Mouse (Mus musculus): ENCODE data around the gene Crygs. TPM values are rescaled to one million over a fixed set of nuclear protein-coding genes. Genes with fewer than 3 reads are reported as not detected.
"Not testable (repeated sequence)": the region's sequence is repeated elsewhere in the genome, so short reads cannot be mapped to it uniquely, and the experiment has no call there.

The Crygs gene
- polyA plus RNA-seq, 1 experiment: not detected

DNA sequence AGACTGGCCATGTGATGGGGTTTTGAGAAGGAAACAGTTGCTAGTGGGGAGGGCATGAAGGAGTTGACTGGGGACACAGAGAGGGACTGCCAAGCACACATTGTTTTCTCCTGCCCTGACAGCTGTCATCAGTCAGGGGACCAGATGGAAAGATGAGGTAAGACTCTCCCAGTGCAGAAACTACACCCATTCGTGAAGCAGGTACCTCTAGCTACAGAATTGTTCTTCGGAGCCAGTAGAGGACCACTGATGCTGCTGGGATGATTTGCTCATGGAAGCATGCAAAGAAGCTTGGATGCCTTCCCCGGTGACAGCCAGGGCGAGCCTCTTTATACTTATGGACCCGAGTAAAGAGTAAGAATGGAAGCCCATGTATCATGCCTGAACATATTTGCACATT lies 13.9 kb downstream of the Crygs start:
- no peak for TF ChIP-seq POLR2A (IDR thresholded peaks at IDR 0.05; ENCODE audit: control insufficient read depth, extremely low read depth, insufficient read depth, low read length, poor library complexity)
- TF ChIP-seq CTCF (IDR thresholded peaks at IDR 0.05; ENCODE audit: borderline replicate concordance, control insufficient read depth, extremely low read depth, insufficient read depth, low read length, poor library complexity): no peak
- no peaks in the 10 kb centered on the region for H3K36me3 ChIP-seq (ENCODE audit: control insufficient read depth, insufficient read depth, low read length)
- DNase-seq: no peak
- no peaks in the 10 kb centered on the region for H3K27me3 ChIP-seq (ENCODE audit: control insufficient read depth, insufficient read depth, low read length)
- 85% methylated on average over 5 of the region's 5 CpGs for WGBS
- no peaks in the 10 kb centered on the region for H3K4me1 ChIP-seq (replicated peaks; ENCODE audit: control insufficient read depth, insufficient read depth, low read length)
- no peak overlapping the region for H3K4me3 ChIP-seq (ENCODE audit: control insufficient read depth, insufficient read depth, low read length)
- H3K27ac ChIP-seq (ENCODE audit: control insufficient read depth, insufficient read depth, low read length): no peak overlapping the region

DNA sequence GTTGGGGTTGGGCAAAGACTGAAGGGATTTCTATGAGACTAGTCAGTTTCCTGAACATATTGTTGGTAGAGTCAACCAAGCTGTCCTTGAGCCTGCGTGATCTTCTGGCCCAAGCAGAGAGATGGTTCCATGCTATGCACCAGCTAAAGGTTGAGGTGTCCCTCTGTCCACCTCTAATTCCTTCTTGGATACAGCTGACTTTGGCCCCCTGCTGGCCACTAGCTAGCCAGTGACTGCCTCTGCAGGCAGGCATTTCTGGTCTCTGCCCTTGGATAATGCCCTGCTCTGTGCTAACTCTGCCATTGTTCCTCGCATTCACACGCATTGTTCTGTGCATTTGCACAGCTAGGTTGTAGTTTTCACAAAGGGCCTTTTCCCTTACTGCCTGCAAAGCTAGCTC lies 15.9 kb downstream of the Crygs start:
- DNase-seq: no peak
- peaks cover under 1% of the 10 kb centered on the region; the same call in 1 of the 2 replicates for H3K4me1 ChIP-seq (replicated peaks; ENCODE audit: control insufficient read depth, insufficient read depth, low read length)
- WGBS: 100% methylated on average over 3 of the region's 3 CpGs
- no peak overlapping the region for H3K4me3 ChIP-seq (ENCODE audit: control insufficient read depth, insufficient read depth, low read length)
- H3K27me3 ChIP-seq (ENCODE audit: control insufficient read depth, insufficient read depth, low read length): no peaks in the 10 kb centered on the region
- H3K27ac ChIP-seq (ENCODE audit: control insufficient read depth, insufficient read depth, low read length): no peak overlapping the region
- TF ChIP-seq POLR2A (IDR thresholded peaks at IDR 0.05; ENCODE audit: control insufficient read depth, extremely low read depth, insufficient read depth, low read length, poor library complexity) (no peak), CTCF (IDR thresholded peaks at IDR 0.05; ENCODE audit: borderline replicate concordance, control insufficient read depth, extremely low read depth, insufficient read depth, low read length, poor library complexity) (no peak)
- H3K36me3 ChIP-seq (ENCODE audit: control insufficient read depth, insufficient read depth, low read length): no peaks in the 10 kb centered on the region

DNA sequence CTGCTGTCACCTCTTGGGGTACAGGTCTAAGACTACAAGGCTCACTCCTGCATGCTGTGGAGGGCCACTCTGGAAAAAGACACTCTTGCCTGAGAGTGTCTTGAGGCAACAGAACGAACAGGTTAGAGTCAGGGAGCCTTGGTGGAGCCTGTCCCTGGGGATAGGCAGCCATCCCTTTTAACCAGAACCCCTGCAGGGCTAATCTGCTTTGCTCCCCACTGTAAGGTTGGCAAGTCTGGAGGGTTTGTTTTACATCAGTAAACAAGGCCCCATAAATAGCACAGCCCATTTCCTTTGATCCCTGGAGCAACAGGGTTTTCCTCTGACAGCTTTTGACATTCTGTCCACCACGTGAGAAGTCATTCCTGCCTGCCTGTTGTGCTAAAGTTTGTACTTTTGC lies 20.1 kb downstream of the Crygs start:
- Histone ChIP-seq H3K27me3 (ENCODE audit: control insufficient read depth, insufficient read depth, low read length) (no peaks in the 10 kb centered on the region), H3K27ac (ENCODE audit: control insufficient read depth, insufficient read depth, low read length) (no peak overlapping the region), H3K4me3 (ENCODE audit: control insufficient read depth, insufficient read depth, low read length) (no peak overlapping the region), H3K36me3 (ENCODE audit: control insufficient read depth, insufficient read depth, low read length) (no peaks in the 10 kb centered on the region), H3K4me1 (replicated peaks; ENCODE audit: control insufficient read depth, insufficient read depth, low read length) (peaks cover 8% of the 10 kb centered on the region; the same call in 1 of the 2 replicates)
- TF ChIP-seq CTCF (IDR thresholded peaks at IDR 0.05; ENCODE audit: borderline replicate concordance, control insufficient read depth, extremely low read depth, insufficient read depth, low read length, poor library complexity) (no peak), POLR2A (IDR thresholded peaks at IDR 0.05; ENCODE audit: control insufficient read depth, extremely low read depth, insufficient read depth, low read length, poor library complexity) (no peak)
- no peak for DNase-seq
- WGBS: 82% methylated on average over 2 of the region's 2 CpGs

DNA sequence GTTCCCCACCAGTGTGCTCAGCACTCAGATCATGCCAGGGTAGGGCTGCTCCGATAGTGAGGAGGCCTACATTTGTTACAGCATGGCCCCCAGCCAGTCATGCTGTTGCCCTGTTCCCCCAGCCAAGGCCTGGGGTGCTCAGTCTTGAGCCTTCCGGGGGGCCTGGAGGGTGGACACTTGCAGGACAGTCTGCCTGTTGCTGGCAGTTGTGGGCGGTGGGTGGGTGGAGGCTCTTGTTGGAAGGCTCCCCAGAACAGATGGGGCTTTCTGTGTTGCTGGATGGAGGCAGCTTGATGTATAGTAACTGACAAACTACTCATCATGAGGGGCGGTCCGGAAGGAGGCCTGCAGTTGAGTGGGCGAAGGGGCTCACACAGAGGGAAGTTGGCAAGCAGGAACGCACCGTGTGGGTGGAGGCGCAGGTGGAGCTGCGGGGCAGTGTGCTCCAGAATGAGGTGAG lies 21.4 kb downstream of the Crygs start:
- Histone ChIP-seq H3K36me3 (ENCODE audit: control insufficient read depth, insufficient read depth, low read length) (no peaks in the 10 kb centered on the region), H3K27ac (ENCODE audit: control insufficient read depth, insufficient read depth, low read length) (no peak overlapping the region), H3K4me3 (ENCODE audit: control insufficient read depth, insufficient read depth, low read length) (no peak overlapping the region), H3K4me1 (replicated peaks; ENCODE audit: control insufficient read depth, insufficient read depth, low read length) (peaks cover 8% of the 10 kb centered on the region; the same call in 1 of the 2 replicates), H3K27me3 (ENCODE audit: control insufficient read depth, insufficient read depth, low read length) (no peaks in the 10 kb centered on the region)
- DNase-seq: peak; percentile 21
- 37% methylated on average over 10 of the region's 10 CpGs for WGBS
- TF ChIP-seq CTCF (IDR thresholded peaks at IDR 0.05; ENCODE audit: borderline replicate concordance, control insufficient read depth, extremely low read depth, insufficient read depth, low read length, poor library complexity): no peak
- TF ChIP-seq POLR2A (IDR thresholded peaks at IDR 0.05; ENCODE audit: control insufficient read depth, extremely low read depth, insufficient read depth, low read length, poor library complexity): no peak

DNA sequence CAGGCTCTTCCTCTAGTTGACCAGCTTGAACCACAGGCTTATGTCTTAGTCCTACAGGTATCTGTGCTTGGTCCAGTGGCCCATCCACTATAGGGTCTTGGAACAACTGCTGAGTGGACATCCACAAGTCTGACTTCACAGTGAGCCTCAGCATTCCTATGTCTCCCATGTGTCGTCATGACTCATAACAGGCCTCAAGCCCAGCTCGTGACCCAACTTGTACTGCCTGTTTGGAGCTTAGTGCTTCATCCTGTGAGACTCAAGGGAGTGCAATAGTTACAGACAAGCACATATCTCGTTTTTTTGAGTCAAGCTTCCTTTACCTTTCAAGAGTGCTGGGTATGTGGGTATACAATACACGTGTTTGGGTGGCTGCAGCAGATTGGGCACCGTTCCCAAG lies 28.7 kb downstream of the Crygs start:
- DNase-seq: no peak
- TF ChIP-seq CTCF (IDR thresholded peaks at IDR 0.05; ENCODE audit: borderline replicate concordance, control insufficient read depth, extremely low read depth, insufficient read depth, low read length, poor library complexity): no peak
- TF ChIP-seq POLR2A (IDR thresholded peaks at IDR 0.05; ENCODE audit: control insufficient read depth, extremely low read depth, insufficient read depth, low read length, poor library complexity): no peak
- WGBS: 87% methylated on average over 5 of the region's 5 CpGs

DNA sequence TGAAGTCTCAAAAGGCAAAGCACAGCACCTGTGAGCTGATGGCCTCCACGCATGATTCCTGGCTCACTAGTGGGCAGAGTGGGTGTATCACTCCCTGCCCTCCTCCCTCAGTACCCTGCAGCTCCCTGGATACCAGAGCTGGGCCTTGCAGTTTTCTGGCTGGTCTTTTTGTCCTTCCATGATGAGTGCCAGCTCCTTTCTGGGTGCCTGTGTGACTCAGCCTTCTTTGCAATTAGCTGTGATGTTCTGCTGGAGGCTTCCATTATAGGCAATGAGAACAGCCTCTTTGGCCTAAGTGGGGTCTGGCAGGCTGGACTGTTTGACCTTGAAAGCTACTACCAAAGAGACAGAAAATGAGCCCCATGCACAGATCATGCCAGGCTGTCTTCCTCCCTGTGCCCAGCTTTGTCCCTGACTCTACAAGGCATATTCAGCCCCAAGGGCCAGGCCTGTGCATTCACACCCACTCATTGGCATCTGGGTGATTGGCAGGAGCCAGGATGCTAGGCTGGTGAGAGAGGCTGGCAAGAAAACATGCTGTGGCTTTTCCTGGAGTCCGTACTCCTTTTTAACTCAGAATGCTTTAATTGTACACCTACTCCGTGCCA lies 32.0 kb downstream of the Crygs start:
- H3K4me1 ChIP-seq (replicated peaks; ENCODE audit: control insufficient read depth, insufficient read depth, low read length): no peaks in the 10 kb centered on the region
- no peak for TF ChIP-seq POLR2A (IDR thresholded peaks at IDR 0.05; ENCODE audit: control insufficient read depth, extremely low read depth, insufficient read depth, low read length, poor library complexity)
- no peak for TF ChIP-seq CTCF (IDR thresholded peaks at IDR 0.05; ENCODE audit: borderline replicate concordance, control insufficient read depth, extremely low read depth, insufficient read depth, low read length, poor library complexity)
- no peaks in the 10 kb centered on the region for H3K36me3 ChIP-seq (ENCODE audit: control insufficient read depth, insufficient read depth, low read length)
- H3K27ac ChIP-seq (ENCODE audit: control insufficient read depth, insufficient read depth, low read length): no peak overlapping the region
- H3K27me3 ChIP-seq (ENCODE audit: control insufficient read depth, insufficient read depth, low read length): no peaks in the 10 kb centered on the region
- no peak for DNase-seq
- no peak overlapping the region for H3K4me3 ChIP-seq (ENCODE audit: control insufficient read depth, insufficient read depth, low read length)
- WGBS: 96% methylated on average over 3 of the region's 3 CpGs

More for the DNA sequence above, 28.7 kb downstream of the Crygs start:
- Histone ChIP-seq H3K4me3 (ENCODE audit: control insufficient read depth, insufficient read depth, low read length) (no peak overlapping the region), H3K4me1 (replicated peaks; ENCODE audit: control insufficient read depth, insufficient read depth, low read length) (no peaks in the 10 kb centered on the region), H3K36me3 (ENCODE audit: control insufficient read depth, insufficient read depth, low read length) (no peaks in the 10 kb centered on the region), H3K27me3 (ENCODE audit: control insufficient read depth, insufficient read depth, low read length) (no peaks in the 10 kb centered on the region), H3K27ac (ENCODE audit: control insufficient read depth, insufficient read depth, low read length) (no peak overlapping the region)

DNA sequence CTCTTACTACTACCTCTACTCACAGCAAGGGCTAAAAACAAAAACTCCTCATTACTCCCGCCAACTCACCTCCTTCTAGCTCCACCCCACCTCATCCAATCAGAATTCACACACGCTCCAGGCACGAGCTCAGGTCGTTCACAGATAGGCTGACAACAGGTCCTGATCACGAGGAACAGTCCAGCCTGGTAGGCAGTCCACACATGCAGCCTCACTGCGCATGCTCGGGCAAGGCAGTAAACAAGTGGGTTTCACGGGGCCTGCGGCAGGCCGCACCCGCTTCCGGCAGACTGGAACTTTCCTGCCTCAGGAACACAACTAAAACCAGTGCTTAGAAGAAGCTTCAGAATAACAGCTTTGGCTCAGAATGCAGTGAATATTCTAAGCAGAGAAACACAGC lies 33.1 kb downstream of the Crygs start:
- H3K4me3 ChIP-seq (ENCODE audit: control insufficient read depth, insufficient read depth, low read length); H3K27me3 ChIP-seq (ENCODE audit: control insufficient read depth, insufficient read depth, low read length); H3K27ac ChIP-seq (ENCODE audit: control insufficient read depth, insufficient read depth, low read length); H3K36me3 ChIP-seq (ENCODE audit: control insufficient read depth, insufficient read depth, low read length); H3K4me1 ChIP-seq (replicated peaks; ENCODE audit: control insufficient read depth, insufficient read depth, low read length); DNase-seq: not testable (repeated sequence)
- WGBS: 97% methylated on average over 12 of the region's 12 CpGs

All from thymus, adult 2 months (tissue).